Comparison of ENCODE assay signal across 8 mouse cellular contexts in genomic region chrX:94234532-94235189, GRCm38 (mm10). TPM values are rescaled to one million over a fixed set of nuclear protein-coding genes. Genes with fewer than 3 reads are reported as not detected.
DNase-seq lines count a peak whose midpoint lies in the region; ATAC-seq and TF ChIP-seq lines count a peak whose summit lies in the region.

Gene Klhl15 (plus strand): TSS chrX:94234599.

- intact Hi-C loops in heart, adult 2 months (cut with DNase I), result loop anchor here (1.0 to 10.0 kb wide), 4 partner anchors 21 to 310 kb away; partner anchors contain the start of genes Apoo, Fam90a1b, Maged1 and Zfx

- H3K36me3 ChIP-seq in embryonic facial prominence, embryonic 13.5 days, result no peaks in the 10 kb centered on the region
- H3K36me3 ChIP-seq in heart, adult 2 months (ENCODE audit: control insufficient read depth, insufficient read depth, low read length), result no peaks in the 10 kb centered on the region
- H3K36me3 ChIP-seq in kidney, adult 2 months (ENCODE audit: control insufficient read depth, insufficient read depth, low read length), result no peaks in the 10 kb centered on the region
- H3K36me3 ChIP-seq in limb, embryonic 11.5 days (ENCODE audit: control insufficient read depth, insufficient read depth, low read length), result no peaks in the 10 kb centered on the region
- no peaks in the 10 kb centered on the region for H3K36me3 ChIP-seq in midbrain, embryonic 13.5 days
- H3K36me3 ChIP-seq in small intestine, adult 2 months (ENCODE audit: control insufficient read depth, insufficient read depth, low read length), result no peaks in the 10 kb centered on the region

- DNase-seq in 416B (ENCODE audit: low read depth), result peak; percentile 84
- DNase-seq in adrenal gland, postnatal 4 days (ENCODE audit: low spot score in 2 of 2), result peak; percentile 63 to 68
- peak; percentile 89 to 90 for DNase-seq in heart, adult 2 months
- peak; percentile 89 for DNase-seq in kidney, adult 2 months
- peak; percentile 85 for DNase-seq in limb, embryonic 11.5 days (ENCODE audit: low spot score)

- H3K27ac ChIP-seq in embryonic facial prominence, embryonic 13.5 days, result peak within 1 kb of the TSS; percentile 85
- peak within 1 kb of the TSS; percentile 96 for H3K27ac ChIP-seq in heart, adult 2 months
- H3K27ac ChIP-seq in kidney, adult 2 months (ENCODE audit: insufficient read depth, low read depth, low read length), result peak within 1 kb of the TSS; percentile 93
- peak within 1 kb of the TSS; percentile 70 for H3K27ac ChIP-seq in limb, embryonic 11.5 days (replicated peaks; ENCODE audit: low read depth, low read length)
- peak within 1 kb of the TSS; percentile 89 for H3K27ac ChIP-seq in midbrain, embryonic 13.5 days
- H3K27ac ChIP-seq in small intestine, adult 2 months (ENCODE audit: insufficient read depth, low read depth, low read length), result peak within 1 kb of the TSS; percentile 91

- peak; percentile 66 for TF ChIP-seq CTCF in heart, adult 2 months (IDR thresholded peaks at IDR 0.05)
- no peak for TF ChIP-seq CTCF in kidney, adult 2 months (conservative IDR thresholded peaks at IDR 0.05; ENCODE audit: insufficient read depth, insufficient read length, low read depth, low read length)
- TF ChIP-seq CTCF in small intestine, adult 2 months (IDR thresholded peaks at IDR 0.05; ENCODE audit: extremely low read depth, insufficient read length, insufficient replicate concordance, low read depth, low read length), result peak; percentile 46

- no peaks in the 10 kb centered on the region for H3K9me3 ChIP-seq in embryonic facial prominence, embryonic 13.5 days
- no peaks in the 10 kb centered on the region for H3K9me3 ChIP-seq in limb, embryonic 11.5 days (ENCODE audit: control insufficient read depth, low read length)
- H3K9me3 ChIP-seq in midbrain, embryonic 13.5 days, result no peaks in the 10 kb centered on the region

- peak; percentile 55; the same call in 1 of the 2 replicates for TF ChIP-seq POLR2A in heart, adult 2 months (IDR thresholded peaks at IDR 0.05; ENCODE audit: insufficient read depth, low read depth, low read length)
- no peak for TF ChIP-seq POLR2A in kidney, adult 2 months (IDR thresholded peaks at IDR 0.05; ENCODE audit: low read depth, low read length)
- no peak for TF ChIP-seq POLR2A in small intestine, adult 2 months (IDR thresholded peaks at IDR 0.05; ENCODE audit: low read depth, low read length)

- no peaks in the 10 kb centered on the region for H3K79me2 ChIP-seq in heart, adult 2 months (replicated peaks; ENCODE audit: control insufficient read depth, insufficient read depth, low read length)

- no peak for TF ChIP-seq EP300 in heart, adult 2 months (IDR thresholded peaks at IDR 0.05; ENCODE audit: insufficient read depth, low read depth, low read length)

- H3K4me3 ChIP-seq in embryonic facial prominence, embryonic 13.5 days, result peak within 1 kb of the TSS; percentile 60
- H3K4me3 ChIP-seq in heart, adult 2 months, result peak within 1 kb of the TSS; percentile 49
- H3K4me3 ChIP-seq in kidney, adult 2 months (ENCODE audit: insufficient read depth, low read depth, low read length), result peak within 1 kb of the TSS; percentile 88
- H3K4me3 ChIP-seq in limb, embryonic 11.5 days (ENCODE audit: low read depth, low read length), result peak within 1 kb of the TSS; percentile 59
- peak within 1 kb of the TSS; percentile 66 for H3K4me3 ChIP-seq in midbrain, embryonic 13.5 days (replicated peaks)
- peak within 1 kb of the TSS; percentile 100 for H3K4me3 ChIP-seq in small intestine, adult 2 months (ENCODE audit: low read depth, low read length)

- H3K27me3 ChIP-seq in embryonic facial prominence, embryonic 13.5 days, result peaks cover 70% of the 10 kb centered on the region
- no peaks in the 10 kb centered on the region for H3K27me3 ChIP-seq in heart, adult 2 months (ENCODE audit: control insufficient read depth, insufficient read depth, low read length)
- H3K27me3 ChIP-seq in kidney, adult 2 months (replicated peaks; ENCODE audit: control insufficient read depth, insufficient read depth, low read length), result no peaks in the 10 kb centered on the region
- H3K27me3 ChIP-seq in limb, embryonic 11.5 days (ENCODE audit: control insufficient read depth, insufficient read depth, low read length), result peaks cover 18% of the 10 kb centered on the region
- H3K27me3 ChIP-seq in midbrain, embryonic 13.5 days, result peaks cover 89% of the 10 kb centered on the region
- H3K27me3 ChIP-seq in small intestine, adult 2 months (ENCODE audit: control insufficient read depth, insufficient read depth, low read length), result no peaks in the 10 kb centered on the region

- ATAC-seq in embryonic facial prominence, embryonic 13.5 days (ENCODE audit: insufficient number of reproducible peaks, insufficient read depth, low FRiP score, low TSS enrichment, low read depth), result peak; percentile 95
- peak; percentile 95 for ATAC-seq in limb, embryonic 11.5 days (ENCODE audit: insufficient number of reproducible peaks, low FRiP score, low TSS enrichment, low read depth)
- peak; percentile 98 for ATAC-seq in midbrain, embryonic 13.5 days

- H3K9ac ChIP-seq in embryonic facial prominence, embryonic 13.5 days, result peak within 1 kb of the TSS; percentile 82
- peak within 1 kb of the TSS; percentile 88 for H3K9ac ChIP-seq in heart, adult 2 months (ENCODE audit: low read depth, low read length)
- H3K9ac ChIP-seq in limb, embryonic 11.5 days (ENCODE audit: low read length), result peak within 1 kb of the TSS; percentile 72
- H3K9ac ChIP-seq in midbrain, embryonic 13.5 days (replicated peaks), result peak within 1 kb of the TSS; percentile 74

- WGBS in embryonic facial prominence, embryonic 13.5 days, result 11% methylated on average over 59 of the region's 70 CpGs
- WGBS in heart, adult 2 months, result 8% methylated on average over 59 of the region's 70 CpGs
- 1% methylated on average over 46 of the region's 70 CpGs for WGBS in kidney, adult 2 months
- 9% methylated on average over 48 of the region's 70 CpGs for WGBS in limb, embryonic 11.5 days
- WGBS in midbrain, embryonic 13.5 days, result 18% methylated on average over 39 of the region's 70 CpGs
- 15% methylated on average over 56 of the region's 70 CpGs for WGBS in small intestine, adult 2 months

- H3K4me1 ChIP-seq in embryonic facial prominence, embryonic 13.5 days, result no peaks in the 10 kb centered on the region
- H3K4me1 ChIP-seq in heart, adult 2 months (ENCODE audit: control insufficient read depth, insufficient read depth, low read length), result no peaks in the 10 kb centered on the region; the same call in 1 of the 2 replicates
- no peaks in the 10 kb centered on the region; the same call in 1 of the 2 replicates for H3K4me1 ChIP-seq in kidney, adult 2 months (ENCODE audit: control insufficient read depth, insufficient read depth, low read length)
- H3K4me1 ChIP-seq in limb, embryonic 11.5 days (ENCODE audit: control insufficient read depth, insufficient read depth, low read length), result no peaks in the 10 kb centered on the region
- H3K4me1 ChIP-seq in midbrain, embryonic 13.5 days (replicated peaks), result no peaks in the 10 kb centered on the region
- H3K4me1 ChIP-seq in small intestine, adult 2 months (ENCODE audit: control insufficient read depth, insufficient read depth, insufficient read length, low read length), result no peaks in the 10 kb centered on the region

- peak within 1 kb of the TSS; percentile 57 for H3K4me2 ChIP-seq in embryonic facial prominence, embryonic 13.5 days
- H3K4me2 ChIP-seq in limb, embryonic 11.5 days (ENCODE audit: low read depth, severe bottlenecking), result peak within 1 kb of the TSS; percentile 47
- peak within 1 kb of the TSS; percentile 54 for H3K4me2 ChIP-seq in midbrain, embryonic 13.5 days (replicated peaks)

RNA-seq across cellular contexts. Expression of gene Klhl15, which starts in this region (rescaled TPM):
- total RNA-seq in adrenal gland, postnatal 4 days (2021), result 10 to 100 TPM; 24.6 to 25.7 TPM
- 8.4 and 10.9 TPM in 2 replicates for polyA plus RNA-seq in embryonic facial prominence, embryonic 13.5 days (2015; fragmentation: Nextera tagmentation; extraction: Ambion mirVana)
- total RNA-seq in heart, adult 2 months (2021), result 1 to 10 TPM; 6.1 to 9.1 TPM
- polyA plus RNA-seq in heart, adult 2 months (2012; rRNA removed), result 3.4 TPM in 2 replicates
- 3.8 and 6.8 TPM in 2 replicates for polyA plus RNA-seq in kidney, adult 2 months (2012; rRNA removed)
- 8.7 and 9.7 TPM in 2 replicates for polyA plus RNA-seq in limb, embryonic 11.5 days (2014; fragmentation: Nextera tagmentation; extraction: Ambion mirVana)
- polyA plus RNA-seq in midbrain, embryonic 13.5 days (2015; fragmentation: Nextera tagmentation; extraction: Ambion mirVana), result 10.5 and 11.1 TPM in 2 replicates
- 4.8 and 9.5 TPM in 2 replicates for polyA plus RNA-seq in small intestine, adult 2 months (2012; rRNA removed)

Comparison
In these comparisons a context has a peak if more than half of its experiments do, and no peak if none do; other contexts are left out.
1. Peak in every context shown above with its lines: DNase-seq, ATAC-seq, H3K4me3 ChIP-seq and H3K27ac ChIP-seq.
2. H3K4me3 ChIP-seq: peak in every context shown above with its lines; median percentile 100 in small intestine, adult 2 months; 88 in kidney, adult 2 months; 66 in midbrain, embryonic 13.5 days; 60 in embryonic facial prominence, embryonic 13.5 days; 59 in limb, embryonic 11.5 days; 49 in heart, adult 2 months.